Mouse (Mus musculus) forebrain, embryonic 10.5 days (tissue): ENCODE results near the gene Ccdc39. TPM values are rescaled to one million over a fixed set of nuclear protein-coding genes. Genes with fewer than 3 reads are reported as not detected.

Experiments used
- DNase-seq: peaks from one replicate; pipeline ENCODE4 v3.0.0-alpha.2; 2017; ENCODE audit warnings: low spot score; ENCODE audit errors: extremely low spot score
- H3K27ac ChIP-seq: fragments of 300-500 bp; sonication (generic); 2 replicates; pipeline ENCODE4 v1.5.1; 2016; ENCODE audit warnings: mild to moderate bottlenecking
- H3K27me3 ChIP-seq: fragments of 300-500 bp; sonication (generic); 2 replicates; pipeline ENCODE4 v1.6.1; 2016; ENCODE audit warnings: mild to moderate bottlenecking; ENCODE audit not compliant: poor library complexity, severe bottlenecking
- H3K36me3 ChIP-seq: fragments of 300-500 bp; sonication (generic); replicated peaks from 2 replicates; pipeline ENCODE4 v1.6.1; 2016; ENCODE audit warnings: mild to moderate bottlenecking, moderate library complexity
- H3K4me1 ChIP-seq: fragments of 300-500 bp; sonication (generic); 2 replicates; pipeline ENCODE4 v1.6.1; 2016
- H3K4me3 ChIP-seq: fragments of 300-500 bp; sonication (generic); 2 replicates; pipeline ENCODE4 v1.5.1; 2016; ENCODE audit warnings: mild to moderate bottlenecking, moderate library complexity
- H3K9me3 ChIP-seq: fragments of 300-500 bp; sonication (generic); 2 replicates; pipeline ENCODE4 v1.6.1; 2016; ENCODE audit warnings: mild to moderate bottlenecking, moderate library complexity
- WGBS: fragments of 180-500 bp; shearing (Covaris S2); methylation state at CpG from one replicate; pipeline ENCODE4 v1.1.7; 2016; 5-methylcytosine and 5-hydroxymethylcytosine counted together
- polyA plus RNA-seq: library from polyadenylated mRNA; unstranded; fragments of >200 nt; fragmentation: Nextera tagmentation; extraction: Ambion mirVana; gene quantifications from 2 replicates; pipeline ENCODE4 v1.2.1, GENCODE M21; 2016

Gene Ccdc39
- 4.5 and 6.2 TPM in 2 replicates for polyA plus RNA-seq

DNA sequence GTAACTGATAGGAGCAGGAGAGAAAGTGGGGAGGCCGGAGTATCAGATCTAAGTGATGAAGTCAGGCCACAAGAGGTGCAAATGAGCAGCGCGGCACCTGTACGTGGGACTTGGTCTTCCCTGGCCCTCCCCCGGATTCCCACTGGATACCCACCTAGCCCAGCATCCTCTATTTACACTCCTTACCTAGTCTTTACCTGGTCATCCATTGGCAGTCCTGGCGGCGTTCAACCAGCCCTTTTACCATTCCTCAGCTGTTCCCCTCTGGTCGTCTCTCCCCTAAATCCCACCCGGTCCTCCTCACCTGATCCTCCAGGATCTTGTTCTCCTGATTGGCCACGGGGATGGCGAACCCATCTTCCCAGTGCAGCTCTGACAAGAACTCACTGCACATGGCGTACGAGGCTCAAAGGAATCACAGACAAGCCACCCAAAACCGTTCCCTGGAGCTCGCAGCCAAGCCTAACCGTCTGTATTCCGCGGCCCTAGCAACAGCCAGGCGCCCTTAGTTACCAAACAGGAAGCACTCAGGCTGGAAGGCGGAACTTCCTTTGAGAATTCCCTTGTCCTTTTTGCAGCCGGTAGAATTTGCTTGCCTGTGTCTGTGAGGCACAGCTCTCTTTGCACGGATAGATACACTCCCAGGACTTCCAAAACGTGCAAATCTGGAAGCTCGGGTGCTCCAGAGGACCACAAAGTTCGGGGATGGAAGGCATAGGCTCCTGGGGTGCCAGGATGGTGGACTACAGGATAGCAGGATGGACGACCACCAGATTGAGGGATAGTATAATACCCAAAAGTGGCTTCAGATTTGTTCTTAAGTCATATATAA is at the start of gene Ccdc39:
Gene Ccdc39 (minus strand): TSS at position 510 of the 832 bp plus-strand sequence.
- no peaks in the 10 kb centered on the region for H3K36me3 ChIP-seq
- H3K9me3 ChIP-seq = no peaks in the 10 kb centered on the region
- peak within 1 kb of the TSS; percentile 82 for H3K27ac ChIP-seq
- WGBS = 4% methylated on average over 26 of the region's 26 CpGs
- peak within 1 kb of the TSS; percentile 61 for H3K4me3 ChIP-seq
- peak; percentile 83 for DNase-seq
- H3K4me1 ChIP-seq = peaks cover 12% of the 10 kb centered on the region
- no peaks in the 10 kb centered on the region; the same call in 1 of the 2 replicates for H3K27me3 ChIP-seq

DNA sequence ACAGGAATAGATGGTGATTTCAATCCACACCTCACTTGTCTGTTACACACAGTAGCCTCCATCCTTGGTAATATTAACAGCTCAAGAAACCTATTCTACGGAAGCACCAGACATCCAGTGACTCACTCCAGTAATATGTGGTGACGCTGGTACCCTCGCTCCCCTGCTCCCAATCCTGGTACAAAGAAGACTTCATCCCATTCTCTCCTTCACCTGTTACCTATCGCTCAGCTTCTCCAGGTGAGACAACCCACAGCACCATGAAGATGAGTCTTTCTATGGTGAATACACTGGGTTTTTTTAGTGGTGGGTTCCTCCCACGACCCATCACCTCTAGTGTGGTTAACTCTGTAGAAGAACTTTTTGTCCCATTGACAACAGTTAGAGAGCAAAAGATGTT is 49.3 kb upstream of the Ccdc39 start:
- Histone ChIP-seq H3K27ac (no peak overlapping the region), H3K4me3 (no peak overlapping the region), H3K27me3 (peaks cover 10% of the 10 kb centered on the region), H3K4me1 (no peaks in the 10 kb centered on the region), H3K9me3 (no peaks in the 10 kb centered on the region), H3K36me3 (no peaks in the 10 kb centered on the region)
- no peak for DNase-seq
- WGBS = 87% methylated on average over 5 of the region's 5 CpGs

DNA sequence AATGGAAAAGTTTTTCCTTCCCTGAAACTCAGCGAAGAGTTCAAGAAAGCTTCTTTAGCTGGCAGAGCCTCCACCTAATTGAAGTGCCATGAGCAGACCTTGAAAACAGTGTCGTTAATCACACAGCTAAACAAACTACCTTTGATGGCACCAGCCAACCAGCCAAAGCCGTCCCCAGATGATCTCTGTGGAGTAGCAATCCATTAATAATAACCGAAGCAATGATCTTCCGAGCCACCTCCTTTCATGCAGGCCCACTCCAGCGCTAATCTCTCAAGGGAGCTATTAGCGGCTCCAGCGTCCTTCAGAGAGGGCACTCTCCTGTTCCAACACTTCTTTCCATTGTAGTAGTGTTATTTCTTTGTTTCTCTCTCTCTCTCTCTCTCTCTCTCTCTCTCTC is 43.3 kb upstream of the Ccdc39 start:
- DNase-seq = no peak
- no peak overlapping the region for H3K27ac ChIP-seq
- WGBS = 43% methylated on average over 8 of the region's 8 CpGs

DNA sequence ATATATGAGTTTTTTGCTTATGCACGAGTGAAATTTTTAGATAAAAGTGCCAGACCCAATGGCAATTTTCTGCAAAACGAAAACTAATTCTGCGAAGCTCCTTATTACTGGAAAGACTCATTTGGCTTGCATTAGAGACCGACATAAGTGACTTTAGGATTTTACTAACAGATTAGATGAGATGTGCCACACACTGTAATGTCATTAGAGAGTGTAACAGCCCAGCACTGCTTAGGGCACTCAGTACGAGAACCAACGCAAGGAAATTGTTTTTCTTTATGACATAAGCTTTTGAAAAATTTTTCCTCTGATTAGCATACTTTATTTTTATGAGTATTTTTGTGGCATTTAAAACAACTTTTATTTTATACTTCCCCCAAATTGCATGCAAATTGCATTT is 39.0 kb upstream of the Ccdc39 start:
- Histone ChIP-seq H3K36me3 (no peaks in the 10 kb centered on the region), H3K4me3 (no peak overlapping the region), H3K27ac (no peak overlapping the region), H3K4me1 (peaks cover 11% of the 10 kb centered on the region), H3K27me3 (no peaks in the 10 kb centered on the region), H3K9me3 (no peaks in the 10 kb centered on the region; the same call in 1 of the 2 replicates)
- 92% methylated on average over 6 of the region's 6 CpGs for WGBS
- no peak for DNase-seq

More for the DNA sequence above, 43.3 kb upstream of the Ccdc39 start:
- no peaks in the 10 kb centered on the region for H3K36me3 ChIP-seq
- H3K9me3 ChIP-seq = no peaks in the 10 kb centered on the region
- no peak overlapping the region for H3K4me3 ChIP-seq
- H3K4me1 ChIP-seq = peaks cover 11% of the 10 kb centered on the region
- H3K27me3 ChIP-seq = no peaks in the 10 kb centered on the region

DNA sequence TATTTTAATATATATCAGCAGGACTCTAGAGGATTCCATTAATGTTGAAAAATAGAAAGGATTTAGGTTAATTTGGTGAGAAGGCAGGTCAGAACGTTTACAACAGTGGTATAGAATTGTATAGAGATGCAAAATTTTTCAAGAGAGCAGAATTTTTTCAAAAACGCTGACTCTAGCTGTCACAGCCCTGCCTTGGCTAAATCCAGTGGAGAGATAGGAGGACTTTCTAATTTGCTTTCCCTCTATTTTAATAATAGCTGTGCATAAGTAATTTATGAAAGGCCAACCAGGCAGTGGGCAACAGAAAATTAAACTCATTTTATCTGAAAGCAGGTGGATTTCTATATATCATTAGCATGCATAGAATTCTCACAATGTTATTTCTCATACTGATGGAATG is 38.6 kb upstream of the Ccdc39 start:
- H3K4me3 ChIP-seq = no peak overlapping the region
- no peaks in the 10 kb centered on the region for H3K36me3 ChIP-seq
- DNase-seq = no peak
- WGBS = 82% methylated on average over 2 of the region's 2 CpGs
- H3K9me3 ChIP-seq = no peaks in the 10 kb centered on the region; the same call in 1 of the 2 replicates
- peaks cover 10% of the 10 kb centered on the region for H3K4me1 ChIP-seq
- H3K27me3 ChIP-seq = no peaks in the 10 kb centered on the region
- no peak overlapping the region for H3K27ac ChIP-seq

DNA sequence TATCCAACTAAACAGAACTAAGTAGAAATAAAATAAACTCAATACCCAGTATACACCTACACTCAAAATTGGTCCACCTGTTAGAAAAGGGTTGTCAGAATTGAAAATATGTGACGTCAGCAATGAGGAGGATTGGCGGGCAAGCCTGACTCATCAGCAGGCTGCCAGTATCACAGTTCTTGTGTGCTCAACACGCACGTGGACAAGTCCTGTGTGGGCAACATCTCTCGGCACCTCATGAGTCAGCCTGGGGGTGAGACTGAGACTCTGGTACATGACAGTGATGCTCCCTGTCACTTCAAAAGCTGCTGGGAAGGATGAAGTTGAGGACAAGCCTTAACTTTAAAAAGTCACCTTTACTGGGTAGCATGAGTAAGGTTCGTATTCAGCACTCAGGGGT is 34.6 kb upstream of the Ccdc39 start:
- Histone ChIP-seq H3K4me3 (no peak overlapping the region), H3K27me3 (no peaks in the 10 kb centered on the region), H3K4me1 (peaks cover 4% of the 10 kb centered on the region), H3K27ac (no peak overlapping the region), H3K36me3 (no peaks in the 10 kb centered on the region), H3K9me3 (no peaks in the 10 kb centered on the region; the same call in 1 of the 2 replicates)
- no peak for DNase-seq
- 93% methylated on average over 6 of the region's 6 CpGs for WGBS

DNA sequence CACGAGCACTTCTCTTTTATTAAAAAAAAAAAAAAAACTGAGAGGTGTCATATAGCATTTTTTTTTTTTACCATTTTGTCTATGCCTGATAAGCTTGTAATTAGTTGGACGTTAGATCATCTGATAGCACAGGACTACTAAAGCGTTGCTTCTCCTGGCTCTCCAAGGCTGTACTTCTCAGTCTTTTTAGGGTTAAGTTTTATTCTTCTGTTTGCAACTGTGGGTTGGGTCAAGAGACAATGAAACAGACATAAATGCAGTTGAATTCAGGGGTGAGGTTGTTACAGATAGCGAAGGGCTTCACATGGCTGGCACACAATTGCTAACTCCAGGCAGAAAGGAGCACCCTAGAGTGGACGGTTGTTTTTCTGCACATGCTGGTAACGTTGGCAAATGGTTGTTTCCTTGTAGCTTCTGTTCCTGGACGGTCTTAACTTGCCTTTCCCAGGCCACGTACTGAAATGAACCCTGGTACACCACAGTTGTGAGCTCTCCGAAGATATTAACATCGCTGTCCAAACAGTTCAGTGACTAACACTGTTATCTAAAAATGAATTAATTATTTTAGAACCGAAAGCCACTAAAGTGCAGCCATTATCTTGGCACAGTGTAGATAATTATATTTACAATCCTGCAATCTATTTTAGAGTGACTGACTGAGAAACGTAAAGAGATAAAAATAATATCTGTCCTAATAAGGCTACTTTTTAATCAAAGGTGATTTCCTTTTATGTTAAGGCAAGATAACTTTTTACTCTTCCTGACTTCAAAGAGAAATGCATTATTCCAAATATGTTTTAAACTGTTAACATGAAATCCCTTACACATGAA is 30.6 kb upstream of the Ccdc39 start:
- peaks cover 9% of the 10 kb centered on the region for H3K4me1 ChIP-seq
- WGBS = 89% methylated on average over 12 of the region's 12 CpGs
- no peak overlapping the region for H3K4me3 ChIP-seq
- H3K27me3 ChIP-seq = no peaks in the 10 kb centered on the region
- H3K27ac ChIP-seq = no peak overlapping the region
- no peak for DNase-seq
- no peaks in the 10 kb centered on the region for H3K36me3 ChIP-seq
- H3K9me3 ChIP-seq = no peaks in the 10 kb centered on the region

DNA sequence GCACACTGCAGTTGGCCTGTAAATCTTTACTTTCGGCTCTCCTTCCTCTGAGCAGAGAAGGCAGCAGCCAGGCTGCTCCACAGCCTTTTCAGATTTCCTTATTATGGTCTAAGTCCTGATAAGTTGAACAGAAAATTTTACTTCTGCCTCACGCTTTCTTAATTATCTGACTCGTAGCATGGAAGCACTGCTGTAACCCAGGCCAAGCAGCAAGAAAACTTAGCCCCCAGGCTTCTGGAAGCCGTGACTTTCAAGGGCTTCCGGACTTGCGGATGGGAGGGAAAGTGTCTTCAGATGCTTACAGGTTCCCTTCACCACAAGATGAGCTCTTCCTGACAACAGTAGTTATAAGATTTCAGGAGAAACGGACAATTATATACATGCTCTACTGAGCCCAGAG is 29.7 kb upstream of the Ccdc39 start:
- no peak overlapping the region for H3K27ac ChIP-seq
- H3K9me3 ChIP-seq = no peaks in the 10 kb centered on the region
- no peaks in the 10 kb centered on the region for H3K27me3 ChIP-seq
- H3K4me3 ChIP-seq = no peak overlapping the region
- DNase-seq = no peak
- no peaks in the 10 kb centered on the region for H3K36me3 ChIP-seq
- 83% methylated on average over 7 of the region's 7 CpGs for WGBS
- H3K4me1 ChIP-seq = peaks cover 9% of the 10 kb centered on the region

DNA sequence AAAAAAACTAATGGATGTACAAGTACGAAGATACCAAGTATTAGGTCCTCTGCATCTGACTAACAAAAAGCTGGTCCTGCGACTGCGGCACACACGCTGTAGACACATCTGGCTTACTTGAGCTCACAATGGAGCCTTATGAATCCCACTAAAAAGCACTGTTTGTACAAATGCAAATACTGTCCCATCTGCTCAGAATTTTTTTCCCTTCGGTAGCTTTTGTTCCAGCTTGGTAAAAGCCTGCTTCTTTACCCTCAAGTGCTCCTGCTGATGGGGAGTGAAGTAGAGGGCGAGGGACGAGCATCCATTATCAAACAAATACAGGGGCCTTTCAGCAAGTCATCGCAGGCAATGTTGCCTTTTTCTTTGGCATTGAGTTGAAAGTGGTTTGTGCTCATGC is 29.3 kb upstream of the Ccdc39 start:
- H3K27ac ChIP-seq = no peak overlapping the region
- WGBS = 78% methylated on average over 8 of the region's 8 CpGs

DNA sequence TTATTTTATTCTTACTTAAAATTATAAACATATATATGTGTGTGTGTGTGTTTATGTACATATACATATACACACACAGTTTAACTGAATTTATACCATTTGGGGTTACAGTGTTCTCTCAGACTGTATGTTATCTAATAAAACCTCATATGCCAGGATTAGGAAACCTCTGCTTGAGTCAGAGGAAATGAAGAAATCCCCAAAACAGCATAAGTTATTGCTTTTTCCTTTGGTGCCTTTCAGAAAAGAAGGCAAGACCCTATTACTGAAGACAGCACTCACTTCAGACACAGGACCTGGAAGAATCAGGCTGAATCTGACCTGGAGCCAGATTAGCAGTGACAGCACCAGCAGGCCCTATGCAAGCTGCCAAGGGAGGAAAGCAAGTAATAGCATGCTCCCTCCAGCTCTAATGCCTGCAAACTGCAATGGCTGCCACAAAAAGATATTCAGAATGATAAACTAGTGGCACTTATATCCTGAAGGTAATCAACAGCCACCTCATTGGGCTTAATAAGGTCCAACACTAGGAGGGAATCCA is 20.0 kb upstream of the Ccdc39 start:
- no peaks in the 10 kb centered on the region for H3K27me3 ChIP-seq
- H3K9me3 ChIP-seq = no peaks in the 10 kb centered on the region
- no peaks in the 10 kb centered on the region for H3K4me1 ChIP-seq
- H3K36me3 ChIP-seq = no peaks in the 10 kb centered on the region
- no peak overlapping the region for H3K4me3 ChIP-seq
- no peak overlapping the region for H3K27ac ChIP-seq
- no peak for DNase-seq

More for the DNA sequence above, 29.3 kb upstream of the Ccdc39 start:
- Histone ChIP-seq H3K27me3 (no peaks in the 10 kb centered on the region), H3K9me3 (no peaks in the 10 kb centered on the region), H3K4me3 (no peak overlapping the region), H3K4me1 (peaks cover 9% of the 10 kb centered on the region), H3K36me3 (no peaks in the 10 kb centered on the region)
- DNase-seq = no peak

DNA sequence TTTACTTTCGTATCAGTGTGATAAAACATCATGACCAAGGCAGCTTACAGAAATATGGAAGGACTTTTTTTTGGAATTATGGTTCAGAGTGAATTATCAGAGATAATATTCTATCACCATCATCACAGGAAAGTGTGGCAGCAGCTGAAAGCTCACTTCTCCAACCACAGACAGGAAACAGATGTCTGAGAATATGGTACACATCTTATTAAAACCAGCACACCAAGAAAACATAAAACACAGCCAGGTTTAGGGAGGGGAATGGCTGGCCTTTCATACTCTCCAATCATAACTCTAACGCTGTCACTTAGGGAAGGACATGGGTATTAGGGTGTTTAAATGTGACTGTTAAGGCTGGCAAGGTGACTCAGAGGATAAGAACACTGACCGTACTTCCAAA is 14.8 kb upstream of the Ccdc39 start:
- H3K4me1 ChIP-seq = no peaks in the 10 kb centered on the region
- WGBS = 90% methylated on average over 3 of the region's 3 CpGs
- H3K4me3 ChIP-seq = no peak overlapping the region
- DNase-seq = no peak
- no peaks in the 10 kb centered on the region for H3K36me3 ChIP-seq
- H3K27ac ChIP-seq = no peak overlapping the region
- no peaks in the 10 kb centered on the region for H3K9me3 ChIP-seq
- H3K27me3 ChIP-seq = no peaks in the 10 kb centered on the region

DNA sequence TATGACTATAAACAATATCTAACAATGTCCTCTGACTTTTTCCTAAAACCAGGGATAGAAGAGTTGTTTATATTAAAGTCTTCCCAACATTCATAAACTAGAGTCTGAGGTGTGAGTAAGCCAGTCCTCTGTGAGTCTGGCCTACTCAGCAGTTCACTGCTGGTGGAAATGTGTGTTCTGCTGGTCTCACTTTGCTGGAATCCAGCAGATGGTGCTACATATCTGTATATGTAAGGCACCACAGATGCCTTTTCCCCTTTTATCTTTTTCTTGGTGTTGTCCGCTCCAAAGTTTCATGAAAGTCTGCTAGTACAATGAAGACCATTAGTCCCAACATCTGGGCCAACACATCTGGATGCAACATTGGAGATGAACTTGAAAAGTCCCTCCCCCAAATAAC is 9.0 kb upstream of the Ccdc39 start:
- Histone ChIP-seq H3K27me3 (no peaks in the 10 kb centered on the region), H3K36me3 (no peaks in the 10 kb centered on the region), H3K9me3 (no peaks in the 10 kb centered on the region), H3K4me1 (no peaks in the 10 kb centered on the region), H3K27ac (no peak overlapping the region), H3K4me3 (no peak overlapping the region)
- 64% methylated on average over 1 of the region's 1 CpGs for WGBS
- DNase-seq = no peak

DNA sequence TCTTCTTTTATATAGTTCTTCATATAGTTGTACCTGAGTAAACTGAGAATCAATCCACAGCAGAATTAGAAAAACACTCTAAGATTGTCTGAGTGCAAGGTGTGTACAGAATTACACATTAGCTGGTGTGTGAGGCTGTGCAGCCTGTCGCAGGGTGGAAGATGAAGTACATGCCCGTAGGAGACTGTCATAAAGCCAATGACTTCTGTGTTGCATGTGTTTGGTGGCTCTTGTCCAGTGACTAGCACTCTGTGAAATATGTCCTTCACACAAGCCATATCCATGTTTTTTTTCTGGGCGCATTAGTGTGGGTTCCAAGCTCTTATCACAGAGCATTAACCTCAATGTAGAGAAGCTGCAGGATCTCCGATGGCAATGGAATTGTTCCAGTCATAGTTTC is 6.7 kb upstream of the Ccdc39 start:
- Histone ChIP-seq H3K36me3 (no peaks in the 10 kb centered on the region), H3K4me3 (no peak overlapping the region), H3K9me3 (no peaks in the 10 kb centered on the region), H3K27ac (no peak overlapping the region), H3K27me3 (no peaks in the 10 kb centered on the region; the same call in 1 of the 2 replicates), H3K4me1 (no peaks in the 10 kb centered on the region)
- DNase-seq = no peak
- 92% methylated on average over 4 of the region's 4 CpGs for WGBS
